ENCODE assay signal across 8 mouse cellular contexts in genomic region chr13:23533560-23534367, GRCm38 (mm10). TPM values are rescaled to one million over a fixed set of nuclear protein-coding genes. Genes with fewer than 3 reads are reported as not detected.
A peak's percentile ranks its signal among the peaks of the same experiment; 100 is the strongest.
DNase-seq lines count a peak whose midpoint lies in the region; ATAC-seq and TF ChIP-seq lines count a peak whose summit lies in the region.
"Not testable (repeated sequence)": the region's sequence is repeated elsewhere in the genome, so short reads cannot be mapped to it uniquely, and the experiment has no call there.

Hist1h2af (plus strand) TSS chr13:23533906.

- not testable (repeated sequence) for H3K4me1 ChIP-seq in ES-E14 (ENCODE audit: control insufficient read depth in 2 of 2, insufficient read depth in 2 of 2, low read length in 2 of 2, poor library complexity in 1 of 2); stomach, postnatal 0 days (replicated peaks; ENCODE audit: control insufficient read depth, insufficient read depth)
- peaks cover 59% of the 10 kb centered on the region for H3K4me1 ChIP-seq in forebrain, embryonic 15.5 days
- H3K4me1 ChIP-seq in liver, embryonic 16.5 days (ENCODE audit: control insufficient read depth, low read depth, low read length) = peaks cover 25% of the 10 kb centered on the region

- peak within 1 kb of the TSS; percentile 82 for H3K4me2 ChIP-seq in forebrain, embryonic 15.5 days (replicated peaks)
- H3K4me2 ChIP-seq in liver, embryonic 16.5 days (ENCODE audit: low read depth, low read length) = peak within 1 kb of the TSS; percentile 64
- peak within 1 kb of the TSS; percentile 73 for H3K4me2 ChIP-seq in stomach, postnatal 0 days (replicated peaks; ENCODE audit: low read depth)

- peak; percentile 2; the same call in 1 of the 2 replicates for TF ChIP-seq CTCF in stomach, postnatal 0 days (IDR thresholded peaks at IDR 0.05; ENCODE audit: low read depth)

- H3K4me3 ChIP-seq in ES-E14 (ENCODE audit: insufficient read depth in 1 of 2, low read depth in 1 of 2, low read length in 2 of 2, poor library complexity in 1 of 2, severe bottlenecking in 1 of 2) = peak within 1 kb of the TSS; percentile 72 to 83
- peak within 1 kb of the TSS; percentile 58 for H3K4me3 ChIP-seq in forebrain, embryonic 15.5 days
- peak within 1 kb of the TSS; percentile 65 for H3K4me3 ChIP-seq in liver, embryonic 16.5 days (ENCODE audit: low read depth, low read length)
- peak within 1 kb of the TSS; percentile 45 for H3K4me3 ChIP-seq in stomach, postnatal 0 days (ENCODE audit: low read depth, low read length)

- in situ Hi-C loops in ES-E14 (cut with MboI; ENCODE audit: low sequenced_read_pairs in 2 of 2, unreplicated experiment in 2 of 2) = loop anchor here in 1 of 2 experiments (25.0 kb wide), 1 partner anchor 1496 kb away; the partner anchor contains the start of genes Hist1h2ag, Hist1h2ah, Hist1h2bj and Hist1h2bk

- intact Hi-C loops in heart, postnatal 36 days (cut with DNase I) = loop anchor here (5.0 kb wide), 4 partner anchors 49 to 1491 kb away; partner anchors contain the start of genes Hist1h1t, Hist1h2ag, Hist1h2bj and Hist1h4c

- ATAC-seq in forebrain, embryonic 15.5 days (replicated peaks) = peak; percentile 42
- ATAC-seq in liver, embryonic 16.5 days (ENCODE audit: low read depth) = peak; percentile 39
- 0 out of 2 replicates have a peak, but pooled peaks have one; percentile 36 for ATAC-seq in stomach, postnatal 0 days (ENCODE audit: low FRiP score, low TSS enrichment)

- not testable (repeated sequence) for TF ChIP-seq EP300 in stomach, postnatal 0 days (optimal IDR thresholded peaks at IDR 0.05)

- H3K36me3 ChIP-seq in ES-E14 (ENCODE audit: control insufficient read depth, insufficient read depth, low read length, poor library complexity, severe bottlenecking); forebrain, embryonic 15.5 days; liver, embryonic 16.5 days (ENCODE audit: control insufficient read depth, insufficient read depth); stomach, postnatal 0 days (ENCODE audit: control insufficient read depth, insufficient read depth, low read length): not testable (repeated sequence)

- WGBS in forebrain, embryonic 15.5 days = under 1% methylated on average over 30 of the region's 53 CpGs
- WGBS in liver, embryonic 16.5 days (ENCODE audit: insufficient replicate concordance) = 0% methylated on average over 25 of the region's 53 CpGs
- under 1% methylated on average over 22 of the region's 53 CpGs for WGBS in stomach, postnatal 0 days

- H3K27me3 ChIP-seq in forebrain, embryonic 15.5 days; liver, embryonic 16.5 days (ENCODE audit: control insufficient read depth, insufficient read depth, low read depth, low read length); stomach, postnatal 0 days (ENCODE audit: control insufficient read depth, insufficient read depth, low read length): not testable (repeated sequence)

- H3K27ac ChIP-seq in ES-E14 (ENCODE audit: insufficient read depth, low read depth, low read length, poor library complexity, severe bottlenecking) = peak within 1 kb of the TSS; percentile 93
- H3K27ac ChIP-seq in forebrain, embryonic 15.5 days (replicated peaks) = peak within 1 kb of the TSS; percentile 99
- peak within 1 kb of the TSS; percentile 96 for H3K27ac ChIP-seq in liver, embryonic 16.5 days (ENCODE audit: low read length)
- peak within 1 kb of the TSS; percentile 74 for H3K27ac ChIP-seq in stomach, postnatal 0 days (replicated peaks)

- peak within 1 kb of the TSS; percentile 85 for H3K9ac ChIP-seq in ES-E14 (ENCODE audit: insufficient read depth, low read depth, low read length, poor library complexity, severe bottlenecking)
- peak within 1 kb of the TSS; percentile 46 for H3K9ac ChIP-seq in forebrain, embryonic 15.5 days (replicated peaks)
- peak within 1 kb of the TSS; percentile 78 for H3K9ac ChIP-seq in liver, embryonic 16.5 days (ENCODE audit: low read depth, low read length)
- H3K9ac ChIP-seq in stomach, postnatal 0 days (ENCODE audit: low read length) = peak within 1 kb of the TSS; percentile 57

- H3K9me3 ChIP-seq in ES-E14 (ENCODE audit: control insufficient read depth, insufficient read depth, low read depth, low read length); forebrain, embryonic 15.5 days; liver, embryonic 16.5 days (replicated peaks; ENCODE audit: control insufficient read depth, low read length); stomach, postnatal 0 days (ENCODE audit: control insufficient read depth, low read length): not testable (repeated sequence)

- DNase-seq in ES-E14 (ENCODE audit: low read depth, low spot score); heart, postnatal 36 days: not testable (repeated sequence)
- peak; percentile 76 for DNase-seq in cerebellum, adult 11-12 months
- DNase-seq in layer of hippocampus, adult 11-12 months (ENCODE audit: low spot score) = peak; percentile 80
- DNase-seq in neural tube, embryonic 10.5 days (ENCODE audit: extremely low spot score, low spot score) = peak; percentile 79
- peak; percentile 72 for DNase-seq in stomach, postnatal 0 days (ENCODE audit: low spot score)

RNA-seq across cellular contexts. Expression of gene Hist1h2af, which starts in this region (rescaled TPM):
- 1,402 and 1,887 TPM in 2 replicates for total RNA-seq in ES-E14 (2012; rRNA removed)
- 2.8 and 6.7 TPM in 2 replicates for polyA plus RNA-seq in forebrain, embryonic 15.5 days (2015; fragmentation: Nextera tagmentation; extraction: Ambion mirVana)
- 10 to 100 TPM; 14.1 to 19.0 TPM for total RNA-seq in heart, postnatal 36 days (2021)
- 2.0 and 6.7 TPM in 2 replicates for polyA plus RNA-seq in liver, embryonic 16.5 days (2015; fragmentation: Nextera tagmentation; extraction: Ambion mirVana)
- polyA plus RNA-seq in stomach, postnatal 0 days (2015; fragmentation: Nextera tagmentation; extraction: Ambion mirVana) = 4.5 and 8.9 TPM in 2 replicates

Comparison
In these comparisons a context has a peak if more than half of its experiments do, and no peak if none do; other contexts are left out.
1. RNA of gene Hist1h2af (total RNA-seq): 1,402 to 1,887 TPM in ES-E14; 14.1 to 19.0 TPM in heart, postnatal 36 days; every median in the first group is over 10 times any median in the second.
2. Peak in every context shown above with its lines, with median percentiles within 50 percentile points of each other: H3K27ac ChIP-seq, H3K4me3 ChIP-seq, H3K9ac ChIP-seq, ATAC-seq and H3K4me2 ChIP-seq.